Mouse (Mus musculus): ENCODE data around the gene Hs3st6. TPM values are rescaled to one million over a fixed set of nuclear protein-coding genes. Genes with fewer than 3 reads are reported as not detected.

Hs3st6 gene
- polyA plus RNA-seq, 1 experiment from 2014 or later, result 0.37 TPM

- ATAC-seq (ENCODE audit: low FRiP score), result no peak
- H3K4me1 ChIP-seq, result peaks cover 12% of the 10 kb centered on the region
- no peak overlapping the region for H3K4me3 ChIP-seq (replicated peaks)
- H3K27me3 ChIP-seq (replicated peaks), result 0 out of 2 replicates have a peak, but pooled peaks cover 4% of the 10 kb centered on the region
- H3K27ac ChIP-seq (replicated peaks), result no peak overlapping the region
- WGBS, result 77% methylated on average over 12 of the region's 12 CpGs
- no peaks in the 10 kb centered on the region for H3K36me3 ChIP-seq
- no peak overlapping the region; the same call in 1 of the 2 replicates for H3K9ac ChIP-seq (replicated peaks)
- no peak overlapping the region for H3K4me2 ChIP-seq
- no peaks in the 10 kb centered on the region for H3K9me3 ChIP-seq (replicated peaks)
Measured at GRCm38 (mm10) chr17:24732233-24732935, 20.4 kb upstream of the Hs3st6 start.

- Histone ChIP-seq H3K36me3 (no peaks in the 10 kb centered on the region), H3K4me1 (peaks cover 17% of the 10 kb centered on the region), H3K9me3 (replicated peaks) (no peaks in the 10 kb centered on the region), H3K9ac (replicated peaks) (no peak overlapping the region), H3K4me2 (no peak overlapping the region), H3K27me3 (replicated peaks) (0 out of 2 replicates have a peak, but pooled peaks cover 4% of the 10 kb centered on the region), H3K4me3 (replicated peaks) (no peak overlapping the region), H3K27ac (replicated peaks) (no peak overlapping the region)
- WGBS, result 91% methylated on average over 21 of the region's 21 CpGs
- ATAC-seq (ENCODE audit: low FRiP score), result no peak
Measured at GRCm38 (mm10) chr17:24733434-24734050, 19.2 kb upstream of the Hs3st6 start.

DNA sequence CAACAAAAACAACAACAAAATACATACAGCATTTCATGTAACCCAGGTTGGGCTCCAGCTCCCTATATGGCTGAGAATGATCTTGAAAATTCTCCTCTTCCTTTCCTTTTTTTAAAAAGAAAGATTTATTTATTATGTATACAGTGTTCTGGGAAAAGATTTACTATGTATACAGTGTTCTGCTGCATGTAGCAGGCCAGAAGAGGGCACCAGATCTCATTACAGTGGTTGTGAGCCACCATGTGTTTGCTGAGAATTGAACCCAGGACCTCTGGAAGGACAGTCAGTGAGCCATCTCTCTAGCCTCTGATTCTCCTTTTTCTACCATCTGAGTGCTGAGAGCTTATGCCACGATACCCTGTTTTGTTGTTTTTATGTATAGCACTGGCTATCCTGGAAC lies 18.3 kb upstream of the Hs3st6 start:
- 79% methylated on average over 1 of the region's 1 CpGs for WGBS
- H3K27me3 ChIP-seq (replicated peaks), result 0 out of 2 replicates have a peak, but pooled peaks cover 4% of the 10 kb centered on the region
- ATAC-seq (ENCODE audit: low FRiP score), result no peak
- H3K9ac ChIP-seq (replicated peaks), result no peak overlapping the region
- H3K9me3 ChIP-seq (replicated peaks), result no peaks in the 10 kb centered on the region
- H3K27ac ChIP-seq (replicated peaks), result no peak overlapping the region
- H3K36me3 ChIP-seq, result no peaks in the 10 kb centered on the region
- no peak overlapping the region for H3K4me3 ChIP-seq (replicated peaks)
- peaks cover 17% of the 10 kb centered on the region for H3K4me1 ChIP-seq
- H3K4me2 ChIP-seq, result no peak overlapping the region

- 87% methylated on average over 7 of the region's 7 CpGs for WGBS
- no peak for ATAC-seq (ENCODE audit: low FRiP score)
- no peak overlapping the region for H3K4me3 ChIP-seq (replicated peaks)
Measured at GRCm38 (mm10) chr17:24735446-24735845, 17.3 kb upstream of the Hs3st6 start.

GRCm38 (mm10) chr17:24736330-24737051 lies 16.3 kb upstream of the Hs3st6 start, which contains the start of gene Msrb1:
Gene Msrb1 (plus strand): TSS chr17:24736642.
- Histone ChIP-seq H3K4me2 (peak within 1 kb of the TSS; percentile 77), H3K27me3 (replicated peaks) (0 out of 2 replicates have a peak, but pooled peaks cover 4% of the 10 kb centered on the region), H3K27ac (replicated peaks) (peak within 1 kb of the TSS; percentile 73), H3K9ac (replicated peaks) (peak within 1 kb of the TSS; percentile 54), H3K4me3 (replicated peaks) (peak within 1 kb of the TSS; percentile 63), H3K9me3 (replicated peaks) (no peaks in the 10 kb centered on the region), H3K4me1 (peaks cover 17% of the 10 kb centered on the region), H3K36me3 (peaks cover 4% of the 10 kb centered on the region; the same call in 1 of the 2 replicates)
- ATAC-seq (ENCODE audit: low FRiP score), result peak; percentile 95
- 2% methylated on average over 29 of the region's 29 CpGs for WGBS

More at GRCm38 (mm10) chr17:24735446-24735845, 17.3 kb upstream of the Hs3st6 start:
- Histone ChIP-seq H3K9me3 (replicated peaks) (no peaks in the 10 kb centered on the region), H3K4me1 (peaks cover 17% of the 10 kb centered on the region), H3K9ac (replicated peaks) (no peak overlapping the region), H3K27me3 (replicated peaks) (0 out of 2 replicates have a peak, but pooled peaks cover 4% of the 10 kb centered on the region), H3K27ac (replicated peaks) (no peak overlapping the region), H3K36me3 (no peaks in the 10 kb centered on the region), H3K4me2 (peak overlapping the region; percentile 77; the same call in 1 of the 2 replicates)

GRCm38 (mm10) chr17:24737135-24737810 lies 15.5 kb upstream of the Hs3st6 start:
- Histone ChIP-seq H3K4me2 (peak overlapping the region; percentile 77), H3K27ac (replicated peaks) (no peak overlapping the region), H3K4me3 (replicated peaks) (peak overlapping the region; percentile 63), H3K4me1 (peaks cover 17% of the 10 kb centered on the region), H3K9me3 (replicated peaks) (no peaks in the 10 kb centered on the region), H3K9ac (replicated peaks) (peak overlapping the region; percentile 54), H3K27me3 (replicated peaks) (0 out of 2 replicates have a peak, but pooled peaks cover 3% of the 10 kb centered on the region), H3K36me3 (peaks cover 7% of the 10 kb centered on the region; the same call in 1 of the 2 replicates)
- WGBS, result 20% methylated on average over 8 of the region's 8 CpGs
- ATAC-seq (ENCODE audit: low FRiP score), result no peak

DNA sequence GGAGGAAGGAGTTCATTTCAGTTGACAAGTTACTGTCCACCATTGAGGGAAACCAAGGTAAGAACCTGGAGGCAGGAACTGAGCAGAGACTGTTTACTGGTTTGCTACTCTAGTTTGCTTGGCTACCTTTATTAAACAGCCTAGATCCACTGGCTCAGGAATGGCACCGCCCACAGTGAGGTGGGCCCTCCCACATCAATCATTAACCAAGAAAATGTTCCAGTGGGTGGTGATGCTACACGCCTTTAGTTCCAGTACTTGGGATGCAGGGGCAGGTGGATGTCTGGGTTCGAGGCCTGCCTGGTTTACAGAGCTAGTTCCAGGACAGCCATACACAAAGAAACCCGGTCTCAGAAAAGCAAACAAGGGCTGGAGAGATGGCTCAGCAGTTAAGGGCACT lies 14.6 kb upstream of the Hs3st6 start:
- no peaks in the 10 kb centered on the region for H3K27me3 ChIP-seq (replicated peaks)
- WGBS, result 85% methylated on average over 4 of the region's 4 CpGs
- H3K27ac ChIP-seq (replicated peaks), result no peak overlapping the region
- ATAC-seq (ENCODE audit: low FRiP score), result no peak
- H3K4me2 ChIP-seq, result no peak overlapping the region
- no peaks in the 10 kb centered on the region for H3K9me3 ChIP-seq (replicated peaks)
- no peak overlapping the region for H3K4me3 ChIP-seq (replicated peaks)
- peaks cover 7% of the 10 kb centered on the region; the same call in 1 of the 2 replicates for H3K36me3 ChIP-seq
- H3K9ac ChIP-seq (replicated peaks), result no peak overlapping the region
- peaks cover 17% of the 10 kb centered on the region for H3K4me1 ChIP-seq

- Histone ChIP-seq H3K4me1 (peaks cover 17% of the 10 kb centered on the region), H3K4me3 (replicated peaks) (no peak overlapping the region), H3K36me3 (peaks cover 7% of the 10 kb centered on the region; the same call in 1 of the 2 replicates), H3K27ac (replicated peaks) (no peak overlapping the region), H3K9me3 (replicated peaks) (no peaks in the 10 kb centered on the region), H3K27me3 (replicated peaks) (no peaks in the 10 kb centered on the region), H3K4me2 (no peak overlapping the region), H3K9ac (replicated peaks) (no peak overlapping the region)
- 84% methylated on average over 8 of the region's 8 CpGs for WGBS
- ATAC-seq (ENCODE audit: low FRiP score), result no peak
Measured at GRCm38 (mm10) chr17:24739926-24740325, 12.9 kb upstream of the Hs3st6 start.

DNA sequence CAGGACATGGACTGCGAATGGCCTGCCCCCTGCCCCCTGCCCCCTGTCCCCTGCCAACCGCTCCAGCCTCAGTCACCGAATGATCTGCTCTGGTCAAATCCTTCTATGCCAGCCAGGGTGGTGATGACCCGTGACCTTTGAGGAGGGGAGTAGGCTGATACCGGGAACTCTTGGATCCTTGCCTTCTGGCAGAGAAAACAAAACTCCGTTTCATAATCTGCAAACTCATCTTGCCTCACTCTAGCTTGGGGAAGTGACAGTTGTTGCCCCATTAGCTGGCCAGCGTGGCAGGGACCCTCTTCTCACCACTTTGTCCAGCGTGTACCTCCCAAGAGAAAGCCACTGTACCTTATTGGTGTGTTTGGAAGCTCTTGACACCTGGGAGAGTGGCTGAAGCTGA lies 10.5 kb upstream of the Hs3st6 start:
- 84% methylated on average over 8 of the region's 8 CpGs for WGBS
- H3K9me3 ChIP-seq (replicated peaks), result no peaks in the 10 kb centered on the region
- no peak overlapping the region for H3K27ac ChIP-seq (replicated peaks)
- 0 out of 2 replicates have a peak, but pooled peaks cover 5% of the 10 kb centered on the region for H3K27me3 ChIP-seq (replicated peaks)
- no peak overlapping the region for H3K9ac ChIP-seq (replicated peaks)
- no peak for ATAC-seq (ENCODE audit: low FRiP score)
- H3K4me1 ChIP-seq, result peaks cover 6% of the 10 kb centered on the region
- no peak overlapping the region for H3K4me3 ChIP-seq (replicated peaks)
- no peak overlapping the region for H3K4me2 ChIP-seq
- H3K36me3 ChIP-seq, result peaks cover 7% of the 10 kb centered on the region; the same call in 1 of the 2 replicates

- no peaks in the 10 kb centered on the region for H3K4me1 ChIP-seq
- no peak overlapping the region for H3K27ac ChIP-seq (replicated peaks)
- H3K9me3 ChIP-seq (replicated peaks), result no peaks in the 10 kb centered on the region
- WGBS, result 71% methylated on average over 5 of the region's 5 CpGs
- H3K4me3 ChIP-seq (replicated peaks), result no peak overlapping the region
- peaks cover 14% of the 10 kb centered on the region for H3K27me3 ChIP-seq (replicated peaks)
- H3K36me3 ChIP-seq, result peaks cover 7% of the 10 kb centered on the region; the same call in 1 of the 2 replicates
- no peak overlapping the region for H3K4me2 ChIP-seq
- no peak overlapping the region for H3K9ac ChIP-seq (replicated peaks)
- no peak for ATAC-seq (ENCODE audit: low FRiP score)
Measured at GRCm38 (mm10) chr17:24743896-24744295, 8.9 kb upstream of the Hs3st6 start.

GRCm38 (mm10) chr17:24744381-24744780 lies 8.4 kb upstream of the Hs3st6 start:
- Histone ChIP-seq H3K4me2 (no peak overlapping the region), H3K9me3 (replicated peaks) (no peaks in the 10 kb centered on the region), H3K27ac (replicated peaks) (no peak overlapping the region), H3K4me3 (replicated peaks) (no peak overlapping the region), H3K9ac (replicated peaks) (no peak overlapping the region), H3K36me3 (peaks cover 7% of the 10 kb centered on the region; the same call in 1 of the 2 replicates), H3K4me1 (no peaks in the 10 kb centered on the region), H3K27me3 (replicated peaks) (peaks cover 17% of the 10 kb centered on the region)
- ATAC-seq (ENCODE audit: low FRiP score), result no peak
- WGBS, result 68% methylated on average over 3 of the region's 3 CpGs
